Mouse (Mus musculus): Measurements from ENCODE around the gene Sirt4. TPM values are rescaled to one million over a fixed set of nuclear protein-coding genes. Genes with fewer than 3 reads are reported as not detected.

The Sirt4 gene
- total RNA-seq, 1 experiment from 2014 or later: 18.1 TPM

DNA sequence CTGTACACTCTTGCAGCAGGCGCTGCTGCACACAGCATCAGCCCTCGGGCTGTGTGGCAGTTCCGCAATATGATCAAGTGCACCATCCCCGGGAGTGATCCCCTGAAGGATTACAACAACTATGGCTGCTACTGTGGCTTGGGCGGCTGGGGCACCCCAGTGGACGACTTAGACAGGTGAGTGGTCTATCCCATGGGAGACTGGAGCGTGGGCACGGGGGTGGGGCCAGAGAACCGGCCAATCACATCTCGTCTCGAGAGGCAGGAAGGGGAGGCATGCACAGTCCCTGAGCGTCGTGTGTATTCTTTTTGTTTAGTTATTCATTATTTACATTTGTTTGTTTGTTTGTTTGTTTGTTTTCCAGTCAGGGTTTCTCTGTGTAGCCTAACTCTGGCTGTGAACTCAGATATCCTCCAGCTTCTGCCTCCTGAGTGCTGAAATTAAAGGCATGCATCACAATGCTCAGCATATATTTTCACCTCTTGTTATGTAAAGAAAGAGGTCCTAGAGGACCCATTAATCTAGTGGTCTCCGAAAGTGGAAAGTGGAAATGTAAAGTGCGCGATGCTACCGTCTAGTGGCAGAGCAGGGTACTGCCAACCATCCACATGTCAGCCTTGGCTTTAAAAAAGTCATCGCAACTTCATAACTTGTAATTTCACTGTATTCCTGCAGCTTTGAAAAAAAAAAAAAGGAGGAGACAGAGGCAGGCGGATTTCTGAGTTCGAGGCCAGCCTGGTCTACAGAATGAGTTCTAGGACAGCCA, 13.6 kb downstream of the Sirt4 start:
- peak; percentile 67 for DNase-seq

- DNase-seq: no peak
Observed at GRCm38 (mm10) chr5:115469791-115470190, 14.7 kb downstream of the Sirt4 start.

- no peak for DNase-seq
Observed at GRCm38 (mm10) chr5:115465642-115466420, 18.7 kb downstream of the Sirt4 start, which contains the start of gene Pla2g1b. Gene Pla2g1b, plus strand, starts transcription at chr5:115466262.

DNA sequence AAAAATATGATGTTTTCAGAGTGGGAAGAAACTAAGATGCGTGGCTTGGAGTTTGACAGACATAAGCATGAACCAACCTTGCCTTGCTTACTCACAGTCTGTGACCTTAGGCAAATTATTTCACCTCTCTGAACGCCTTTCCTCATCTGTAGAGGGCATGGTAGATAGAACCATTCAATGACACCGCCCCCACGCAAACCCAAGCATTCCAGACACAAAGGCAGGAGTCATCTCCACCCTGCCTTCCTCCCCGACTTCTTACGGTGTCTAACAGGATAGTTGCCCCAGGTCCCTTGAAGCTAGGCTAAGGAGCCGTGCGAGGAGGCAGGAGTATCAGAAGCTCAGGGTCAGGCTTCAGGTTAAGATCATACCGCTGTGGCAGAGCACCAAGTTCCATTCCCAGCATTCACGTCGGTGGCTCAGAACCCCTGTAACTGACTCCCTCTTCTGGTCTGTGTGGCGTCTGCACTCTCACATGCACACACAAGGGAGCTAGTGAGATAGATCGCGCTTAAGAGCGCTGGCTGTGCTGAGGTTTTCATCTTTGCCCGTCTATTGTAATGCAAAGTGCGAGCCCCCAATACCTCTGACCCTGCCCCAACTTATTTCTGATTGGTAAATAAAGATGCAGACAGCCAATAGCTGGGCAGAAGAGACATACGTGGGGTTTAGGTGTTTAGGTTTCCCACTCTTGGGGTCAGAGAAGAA, 20.0 kb downstream of the Sirt4 start:
- no peak for DNase-seq

GRCm38 (mm10) chr5:115458918-115459317, 25.6 kb downstream of the Sirt4 start:
- DNase-seq: peak; percentile 29

- no peak for DNase-seq
Observed at GRCm38 (mm10) chr5:115455838-115456237, 28.7 kb downstream of the Sirt4 start.

GRCm38 (mm10) chr5:115454422-115455090, 30.0 kb downstream of the Sirt4 start:
- no peak for DNase-seq

DNA sequence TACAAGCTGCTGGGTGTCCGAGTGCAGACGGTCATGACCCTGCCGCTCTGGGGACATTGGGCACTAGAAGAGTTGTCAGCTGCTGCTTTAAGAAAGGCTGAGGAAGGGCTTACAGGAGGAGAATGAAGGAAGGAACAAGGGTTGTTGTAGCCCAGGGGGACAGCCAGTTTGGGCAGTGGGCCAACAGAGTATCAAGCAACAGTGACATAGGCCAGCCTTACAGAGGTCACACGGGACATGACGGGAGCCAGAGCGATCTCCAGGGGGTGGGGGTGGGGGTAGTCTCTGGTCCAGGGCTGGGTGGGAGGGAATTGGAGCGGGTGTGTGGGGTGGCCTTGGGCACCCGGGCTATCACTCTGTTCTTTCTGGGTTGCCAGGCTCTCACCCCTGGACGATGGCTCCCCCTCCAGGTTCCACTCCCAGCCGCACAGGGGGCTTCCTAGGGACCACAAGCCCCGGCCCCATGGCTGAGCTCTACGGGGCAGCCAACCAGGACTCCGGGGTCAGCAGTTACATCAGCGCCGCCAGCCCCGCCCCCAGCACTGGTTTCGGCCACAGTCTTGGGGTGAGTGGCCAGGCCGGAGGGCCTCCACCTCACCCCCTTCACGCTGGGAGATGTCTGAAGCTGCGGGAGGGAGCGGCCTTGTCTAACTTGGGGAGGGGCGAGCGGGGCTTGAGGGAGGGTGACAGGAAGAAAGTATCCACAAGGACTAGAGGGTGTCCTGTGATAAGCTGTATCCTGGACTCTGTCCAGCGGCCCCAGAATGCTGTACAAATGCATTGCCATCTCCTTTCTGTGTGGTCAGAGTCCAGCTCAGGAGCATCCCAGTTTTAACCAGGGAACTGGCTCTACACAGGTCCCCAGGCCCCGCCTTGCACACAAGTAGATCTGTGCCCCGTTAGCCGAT, 33.9 kb downstream of the Sirt4 start:
- no peak for DNase-seq

GRCm38 (mm10) chr5:115449247-115449646, 35.3 kb downstream of the Sirt4 start:
- no peak for DNase-seq

- no peak for DNase-seq
Observed at GRCm38 (mm10) chr5:115447108-115447507, 37.4 kb downstream of the Sirt4 start.

DNA sequence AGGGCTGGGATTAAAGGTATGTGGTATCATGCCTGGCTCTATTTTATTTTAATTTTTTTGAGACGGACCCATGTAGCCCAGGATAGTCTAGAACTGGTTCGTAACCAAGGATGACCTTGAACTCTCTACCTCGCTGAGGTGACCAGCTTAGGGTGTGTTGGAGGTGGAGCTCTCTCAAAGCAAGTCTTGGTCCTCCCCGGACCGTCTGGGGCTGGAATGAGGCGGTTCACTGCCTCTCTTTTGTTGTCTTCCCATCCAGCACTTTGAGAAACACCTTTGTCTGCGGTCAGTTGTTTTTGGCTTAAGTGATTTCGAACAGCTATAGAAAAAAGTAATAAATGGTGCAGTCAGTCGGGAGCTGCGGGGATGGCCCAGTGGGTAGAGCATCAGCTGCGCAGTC, 40.4 kb downstream of the Sirt4 start:
- no peak for DNase-seq

DNA sequence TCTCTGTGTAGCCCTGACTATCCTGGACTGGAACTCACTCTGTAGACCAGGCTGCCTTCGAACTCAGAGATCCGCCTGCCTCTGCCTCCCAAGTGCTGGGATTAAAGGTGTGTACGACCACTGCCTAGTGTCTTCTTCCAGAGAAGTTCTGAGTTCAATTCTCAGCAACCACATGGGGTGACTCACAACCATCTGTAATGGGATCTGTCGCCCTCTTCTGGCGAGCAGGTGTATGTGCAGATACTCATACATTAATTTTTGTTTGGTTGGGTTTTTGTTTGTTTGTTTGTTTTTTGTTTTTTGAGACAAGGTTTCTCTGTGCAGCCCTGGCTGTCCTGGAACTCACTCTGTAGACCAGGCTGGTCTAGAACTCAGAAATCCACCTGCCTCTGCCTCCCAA, 41.9 kb downstream of the Sirt4 start:
- DNase-seq: peak; percentile 58

- peak; percentile 86 for DNase-seq
Observed at GRCm38 (mm10) chr5:115441205-115441849, 43.2 kb downstream of the Sirt4 start.

DNA sequence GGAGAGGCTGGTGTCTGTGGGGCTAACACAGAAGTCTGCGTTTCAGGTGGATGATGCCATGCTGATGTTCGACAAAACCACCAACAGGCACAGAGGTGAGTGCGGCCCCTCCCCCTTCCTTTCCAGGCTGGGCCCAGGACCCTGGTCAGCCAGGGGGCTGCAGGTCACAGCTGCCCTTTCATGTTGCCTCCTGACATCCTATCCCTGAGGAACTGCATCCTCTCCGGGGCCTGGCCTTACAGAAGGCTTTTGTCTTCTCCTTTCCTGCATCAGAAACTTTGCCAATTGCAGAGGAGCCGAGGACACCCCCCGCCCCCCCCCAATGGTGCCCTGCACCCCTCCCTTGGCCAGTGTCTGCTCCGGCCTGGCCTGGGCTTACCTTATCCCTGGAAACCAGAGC, 45.9 kb downstream of the Sirt4 start:
- DNase-seq: no peak

GRCm38 (mm10) chr5:115437945-115438315, 46.6 kb downstream of the Sirt4 start:
- DNase-seq: no peak

DNA sequence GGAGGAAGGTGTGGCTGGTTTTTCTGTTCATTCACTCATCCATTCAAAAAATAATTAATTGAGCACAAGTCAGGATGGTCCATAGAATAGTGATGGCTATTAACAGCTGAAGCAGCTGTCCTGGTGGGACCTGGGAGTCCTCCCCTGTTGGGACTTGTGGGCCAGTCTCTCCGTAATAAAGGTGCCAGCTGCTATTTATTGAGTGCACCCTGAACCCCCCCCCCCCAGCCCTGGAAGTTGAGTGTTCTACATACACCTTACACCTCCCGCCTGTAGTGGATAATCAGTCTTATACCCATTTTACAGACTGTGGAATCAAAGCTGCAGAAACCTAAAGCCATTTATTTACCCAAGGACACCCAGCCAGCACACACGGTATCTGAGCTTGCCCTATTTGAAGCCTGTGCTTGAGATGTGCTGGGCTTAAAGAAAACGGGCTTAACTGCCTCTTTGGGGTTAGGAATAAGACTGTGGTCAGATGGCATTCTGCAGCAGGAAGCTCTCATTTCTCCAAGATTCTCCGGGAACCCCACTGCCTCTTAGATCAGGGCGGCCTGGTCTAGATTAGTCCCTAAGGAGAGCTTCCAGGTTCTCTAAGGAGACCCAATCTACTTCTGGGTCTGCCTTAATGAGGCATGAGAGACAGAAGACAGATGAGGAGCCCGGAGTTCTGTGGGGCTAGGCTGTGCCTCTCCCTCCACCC, 47.1 kb downstream of the Sirt4 start:
- DNase-seq: no peak

GRCm38 (mm10) chr5:115436421-115437124, 48.0 kb downstream of the Sirt4 start:
- DNase-seq: peak; percentile 82

DNA sequence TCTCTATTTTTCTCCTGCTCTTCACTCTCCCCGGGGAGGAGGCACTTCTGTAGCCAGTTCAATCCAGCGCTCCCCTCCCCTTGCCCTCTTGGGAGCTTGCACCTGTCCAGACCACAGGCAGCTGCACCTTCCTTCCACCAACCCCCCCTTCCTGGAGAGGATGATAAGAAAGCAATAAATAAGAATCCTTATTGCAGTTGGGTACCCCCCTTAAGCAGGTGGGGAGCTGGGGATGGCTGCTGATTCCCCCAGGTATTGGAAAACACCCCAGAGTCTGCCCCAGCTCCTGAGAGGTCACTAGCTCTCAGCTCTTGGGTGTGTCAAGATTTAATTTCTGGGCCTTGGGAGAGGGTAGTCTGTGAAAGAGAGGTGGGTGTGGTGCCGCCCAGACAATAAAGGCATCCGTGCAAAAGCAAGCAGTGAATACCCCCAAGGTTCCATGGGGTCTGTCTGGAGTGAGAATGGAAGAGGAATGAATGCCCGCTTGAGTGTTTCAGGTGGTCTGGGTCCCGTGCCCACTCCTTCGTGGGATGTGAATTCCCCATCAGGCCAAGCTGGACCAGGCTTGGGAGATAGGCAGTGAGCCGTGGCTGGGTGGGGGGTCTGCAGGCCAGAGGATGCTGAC, 48.7 kb downstream of the Sirt4 start:
- DNase-seq: no peak

All from adrenal gland, postnatal 14 days (tissue).